Mouse (Mus musculus) lung, embryonic 16.5 days (tissue): ENCODE measurements at regions not wholly inside any gene's neighbourhood (a gene's known extent, or its start where the extent isn't known, plus 50 kb on each side); places are given as distances from the start of the nearest gene placed in this dataset.

Source experiments
- ATAC-seq: fragments of 200-750 bp; cut with Nextera tagmentation; 2 replicates; pipeline ENCODE4 v1.8.0; 2017; ENCODE audit warnings: low read depth, mild to moderate bottlenecking, moderate library complexity
- H3K27ac ChIP-seq: fragments of 300-500 bp; sonication (generic); 2 replicates; pipeline ENCODE4 v1.5.1; 2014; ENCODE audit warnings: mild to moderate bottlenecking, control low read depth, low read length
- H3K27me3 ChIP-seq: fragments of 300-500 bp; sonication (generic); 2 replicates; pipeline ENCODE4 v1.6.1; 2014; ENCODE audit warnings: low read depth, low read length, mixed read lengths; ENCODE audit not compliant: control insufficient read depth, insufficient read depth
- H3K36me3 ChIP-seq: fragments of 300-500 bp; sonication (generic); 2 replicates; pipeline ENCODE4 v1.6.1; 2014; ENCODE audit warnings: low read length; ENCODE audit not compliant: control insufficient read depth, insufficient read depth
- H3K4me1 ChIP-seq: fragments of 300-500 bp; sonication (generic); replicated peaks from 2 replicates; pipeline ENCODE4 v1.6.1; 2014; ENCODE audit warnings: low read length, mixed read lengths; ENCODE audit not compliant: control insufficient read depth, insufficient read depth
- H3K4me2 ChIP-seq: fragments of 300-500 bp; sonication (generic); 2 replicates; pipeline ENCODE4 v1.6.1; 2014; ENCODE audit warnings: low read depth, low read length, control low read depth
- H3K4me3 ChIP-seq: fragments of 300-500 bp; sonication (generic); 2 replicates; pipeline ENCODE4 v1.5.1; 2014; ENCODE audit warnings: mild to moderate bottlenecking, low read length, control low read depth
- H3K9ac ChIP-seq: fragments of 300-500 bp; sonication (generic); 2 replicates; pipeline ENCODE4 v1.6.1; 2014; ENCODE audit warnings: low read length, control low read depth
- H3K9me3 ChIP-seq: fragments of 300-500 bp; sonication (generic); 2 replicates; pipeline ENCODE4 v1.6.1; 2016; ENCODE audit warnings: low read length; ENCODE audit not compliant: control insufficient read depth
- WGBS: fragments of 180-500 bp; shearing (Covaris S2); extraction: QIAGEN DNeasy Blood & Tissue Kit; methylation state at CpG from one replicate; pipeline ENCODE4 v1.1.7; 2014; 5-methylcytosine and 5-hydroxymethylcytosine counted together

GRCm38 (mm10) chr10:11661660-11662250 is 318.6 kb downstream of the Epm2a start:
- 43% methylated on average over 5 of the region's 5 CpGs for WGBS
- ATAC-seq, result no peak
- H3K27ac ChIP-seq, result no peak overlapping the region

GRCm38 (mm10) chr10:11709742-11710141 is 366.5 kb downstream of the Epm2a start:
- Histone ChIP-seq H3K9me3 (no peaks in the 10 kb centered on the region), H3K4me1 (no peaks in the 10 kb centered on the region), H3K4me2 (no peak overlapping the region), H3K9ac (no peak overlapping the region), H3K36me3 (no peaks in the 10 kb centered on the region), H3K27me3 (no peaks in the 10 kb centered on the region), H3K27ac (no peak overlapping the region), H3K4me3 (no peak overlapping the region)
- no peak for ATAC-seq
- WGBS, result 75% methylated on average over 2 of the region's 2 CpGs

More at GRCm38 (mm10) chr10:11661660-11662250, 318.6 kb downstream of the Epm2a start:
- Histone ChIP-seq H3K4me1 (no peaks in the 10 kb centered on the region), H3K4me3 (no peak overlapping the region), H3K9ac (no peak overlapping the region), H3K27me3 (no peaks in the 10 kb centered on the region), H3K36me3 (no peaks in the 10 kb centered on the region), H3K4me2 (no peak overlapping the region), H3K9me3 (no peaks in the 10 kb centered on the region)

GRCm38 (mm10) chr10:11724775-11725174 is 381.6 kb downstream of the Epm2a start:
- H3K9ac ChIP-seq, result no peak overlapping the region

GRCm38 (mm10) chr10:11729536-11729935 is 386.3 kb downstream of the Epm2a start:
- no peak overlapping the region for H3K4me2 ChIP-seq
- H3K36me3 ChIP-seq, result no peaks in the 10 kb centered on the region
- H3K27ac ChIP-seq, result no peak overlapping the region
- no peaks in the 10 kb centered on the region for H3K27me3 ChIP-seq
- H3K9me3 ChIP-seq, result no peaks in the 10 kb centered on the region
- ATAC-seq, result no peak
- no peaks in the 10 kb centered on the region for H3K4me1 ChIP-seq
- no peak overlapping the region for H3K9ac ChIP-seq
- WGBS, result 69% methylated on average over 2 of the region's 2 CpGs
- H3K4me3 ChIP-seq, result no peak overlapping the region

More at GRCm38 (mm10) chr10:11724775-11725174, 381.6 kb downstream of the Epm2a start:
- Histone ChIP-seq H3K27ac (no peak overlapping the region), H3K4me3 (no peak overlapping the region), H3K36me3 (no peaks in the 10 kb centered on the region), H3K27me3 (no peaks in the 10 kb centered on the region), H3K4me1 (no peaks in the 10 kb centered on the region), H3K4me2 (no peak overlapping the region), H3K9me3 (no peaks in the 10 kb centered on the region)
- WGBS, result 77% methylated on average over 7 of the region's 7 CpGs
- no peak for ATAC-seq

- Histone ChIP-seq H3K9ac (no peak overlapping the region), H3K9me3 (no peaks in the 10 kb centered on the region), H3K4me2 (no peak overlapping the region), H3K4me3 (no peak overlapping the region), H3K27ac (no peak overlapping the region), H3K27me3 (no peaks in the 10 kb centered on the region), H3K36me3 (no peaks in the 10 kb centered on the region), H3K4me1 (no peaks in the 10 kb centered on the region)
- 60% methylated on average over 5 of the region's 5 CpGs for WGBS
- ATAC-seq, result no peak
These were observed 396.6 kb downstream of the Epm2a start for GRCm38 (mm10) chr10:11739574-11740368.

GRCm38 (mm10) chr10:11745587-11745986 is 402.4 kb downstream of the Epm2a start:
- Histone ChIP-seq H3K4me1 (no peaks in the 10 kb centered on the region), H3K27ac (no peak overlapping the region), H3K36me3 (no peaks in the 10 kb centered on the region), H3K9ac (no peak overlapping the region), H3K4me3 (no peak overlapping the region), H3K4me2 (no peak overlapping the region), H3K27me3 (no peaks in the 10 kb centered on the region), H3K9me3 (no peaks in the 10 kb centered on the region)
- no peak for ATAC-seq
- WGBS, result 83% methylated on average over 4 of the region's 4 CpGs

- no peak overlapping the region for H3K4me3 ChIP-seq
- no peak for ATAC-seq
- H3K4me2 ChIP-seq, result no peak overlapping the region
- H3K9ac ChIP-seq, result no peak overlapping the region
- no peaks in the 10 kb centered on the region for H3K9me3 ChIP-seq
- no peak overlapping the region for H3K27ac ChIP-seq
- H3K27me3 ChIP-seq, result no peaks in the 10 kb centered on the region
- H3K36me3 ChIP-seq, result no peaks in the 10 kb centered on the region
- H3K4me1 ChIP-seq, result no peaks in the 10 kb centered on the region
These were observed 403.8 kb downstream of the Epm2a start for GRCm38 (mm10) chr10:11746959-11747358.

- Histone ChIP-seq H3K27ac (no peak overlapping the region), H3K36me3 (no peaks in the 10 kb centered on the region), H3K4me3 (no peak overlapping the region), H3K9ac (no peak overlapping the region), H3K9me3 (no peaks in the 10 kb centered on the region), H3K4me1 (no peaks in the 10 kb centered on the region), H3K27me3 (no peaks in the 10 kb centered on the region), H3K4me2 (no peak overlapping the region)
- 75% methylated on average over 5 of the region's 5 CpGs for WGBS
- no peak for ATAC-seq
These were observed 412.0 kb downstream of the Epm2a start for GRCm38 (mm10) chr10:11755105-11755730.

- no peak overlapping the region for H3K9ac ChIP-seq
- WGBS, result 69% methylated on average over 6 of the region's 6 CpGs
- H3K36me3 ChIP-seq, result no peaks in the 10 kb centered on the region
- no peak overlapping the region for H3K4me3 ChIP-seq
- no peaks in the 10 kb centered on the region for H3K9me3 ChIP-seq
- H3K27me3 ChIP-seq, result no peaks in the 10 kb centered on the region
- no peak overlapping the region for H3K27ac ChIP-seq
- no peak overlapping the region for H3K4me2 ChIP-seq
- ATAC-seq, result no peak
- no peaks in the 10 kb centered on the region for H3K4me1 ChIP-seq
These were observed 434.7 kb downstream of the Epm2a start for GRCm38 (mm10) chr10:11777894-11778293.
